Mouse (Mus musculus): ENCODE measurements around the gene Zfp526. TPM values are rescaled to one million over a fixed set of nuclear protein-coding genes. Genes with fewer than 3 reads are reported as not detected.

Gene Zfp526
- total RNA-seq (2023), result 10 to 100 TPM in 1 of 2 experiments, 1 to 10 TPM in 1; 9.5 to 11.0 TPM

DNA sequence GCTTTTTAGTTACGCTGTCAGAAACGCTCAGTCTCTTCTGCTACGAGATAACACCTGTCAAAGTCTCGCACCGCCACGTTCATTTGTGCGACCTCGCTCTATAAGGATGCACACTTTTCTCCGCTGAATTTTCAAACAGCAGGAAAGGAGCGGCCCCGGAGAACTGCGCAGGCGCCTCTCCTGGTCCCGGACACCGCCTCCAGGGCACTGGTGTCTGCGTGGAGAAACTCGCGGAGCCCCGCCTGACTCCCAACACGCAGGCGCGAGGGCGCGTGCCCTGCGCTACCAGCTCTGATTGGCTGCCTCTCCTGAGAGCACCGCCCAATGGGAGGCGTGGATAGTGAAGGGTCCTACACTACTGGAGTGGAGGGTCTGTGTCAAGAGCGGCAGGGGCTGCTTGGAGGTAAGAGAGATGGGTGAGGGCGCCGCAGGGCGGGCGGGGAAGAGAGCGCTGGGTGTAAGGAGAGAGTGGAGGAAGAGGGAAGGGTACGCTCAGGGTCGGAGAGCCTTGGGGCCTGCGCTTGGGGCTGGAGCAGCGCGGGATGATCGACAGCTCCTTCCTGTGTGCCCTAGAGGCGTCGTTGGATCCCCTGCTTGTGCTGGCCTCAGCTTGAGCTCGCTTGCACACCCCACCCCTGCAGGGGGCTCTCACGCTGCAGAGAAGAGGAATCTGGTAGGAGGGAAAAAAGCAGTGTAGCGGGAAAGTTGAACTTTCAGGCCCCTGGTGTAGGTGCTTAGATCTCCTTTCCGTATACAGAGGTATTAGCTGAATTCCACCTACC, at the start of gene Zfp526:
Gene Zfp526 (plus strand): TSS at position 324 of the 782 bp plus-strand sequence.

DNA sequence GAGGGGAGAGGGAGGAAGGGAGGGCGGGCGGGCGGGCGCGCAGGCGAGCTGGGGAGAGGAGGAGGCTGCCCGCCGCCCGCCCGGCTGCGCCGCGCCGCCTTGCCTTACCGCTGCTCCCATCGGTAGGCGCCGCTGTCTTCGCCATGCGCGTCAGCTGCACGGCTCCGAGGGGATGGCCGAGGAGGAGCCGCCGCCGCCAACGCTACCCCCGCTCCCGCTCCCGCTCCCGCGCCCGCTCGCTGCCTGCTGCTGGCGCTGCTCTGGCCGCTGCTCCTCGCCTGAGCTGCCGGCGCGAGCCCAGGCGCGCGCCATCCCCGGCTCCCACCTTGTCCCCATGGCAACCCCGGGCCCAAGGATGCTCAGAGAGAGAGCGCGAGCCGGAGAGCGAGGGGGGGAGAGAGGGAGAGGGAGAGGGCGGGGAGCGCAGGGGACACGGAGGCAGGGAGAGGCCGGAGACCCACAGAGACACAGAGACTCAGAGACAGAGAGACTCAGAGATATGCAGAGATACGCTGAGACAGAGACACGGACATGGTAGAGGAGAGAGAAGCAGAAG, 41.5 kb upstream of the Zfp526 start, which contains the start of gene Pou2f2:
Gene Pou2f2 (minus strand): TSS at position 121 of the 556 bp plus-strand sequence.

DNA sequence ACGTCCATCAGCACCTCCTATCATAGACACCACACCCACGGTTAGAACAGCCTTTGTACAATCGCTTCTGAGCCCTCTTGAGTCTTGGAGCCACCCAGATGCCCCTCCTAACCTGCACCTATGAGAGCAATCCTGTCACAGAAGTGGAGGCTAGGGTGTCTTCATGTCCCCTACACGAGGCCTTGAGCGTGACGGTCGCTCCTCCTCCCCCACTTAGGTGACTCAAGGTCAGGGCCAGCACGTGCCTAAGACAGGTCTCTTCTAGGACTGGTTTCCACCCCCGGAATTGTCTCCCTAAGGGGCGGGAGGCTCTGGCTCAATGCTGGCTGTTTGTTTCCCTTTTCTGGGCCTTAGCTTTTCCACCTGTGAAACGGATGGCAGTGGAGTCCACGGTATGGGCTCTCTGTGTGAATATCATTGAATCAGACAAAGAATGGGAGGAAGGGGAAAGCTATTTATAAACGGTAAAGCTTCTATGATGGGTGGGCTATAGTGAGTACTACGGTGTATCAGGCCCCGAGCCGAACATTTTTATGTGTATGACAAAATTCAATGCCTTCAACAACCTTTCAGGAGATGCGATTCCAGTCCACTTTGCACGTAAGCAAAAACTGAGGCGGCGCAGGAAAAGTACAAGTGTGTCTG, 646 bp upstream of the Zfp526 start, which contains the start of gene Dedd2:
Gene Dedd2 (minus strand): TSS at position 159 of the 645 bp plus-strand sequence.

DNA sequence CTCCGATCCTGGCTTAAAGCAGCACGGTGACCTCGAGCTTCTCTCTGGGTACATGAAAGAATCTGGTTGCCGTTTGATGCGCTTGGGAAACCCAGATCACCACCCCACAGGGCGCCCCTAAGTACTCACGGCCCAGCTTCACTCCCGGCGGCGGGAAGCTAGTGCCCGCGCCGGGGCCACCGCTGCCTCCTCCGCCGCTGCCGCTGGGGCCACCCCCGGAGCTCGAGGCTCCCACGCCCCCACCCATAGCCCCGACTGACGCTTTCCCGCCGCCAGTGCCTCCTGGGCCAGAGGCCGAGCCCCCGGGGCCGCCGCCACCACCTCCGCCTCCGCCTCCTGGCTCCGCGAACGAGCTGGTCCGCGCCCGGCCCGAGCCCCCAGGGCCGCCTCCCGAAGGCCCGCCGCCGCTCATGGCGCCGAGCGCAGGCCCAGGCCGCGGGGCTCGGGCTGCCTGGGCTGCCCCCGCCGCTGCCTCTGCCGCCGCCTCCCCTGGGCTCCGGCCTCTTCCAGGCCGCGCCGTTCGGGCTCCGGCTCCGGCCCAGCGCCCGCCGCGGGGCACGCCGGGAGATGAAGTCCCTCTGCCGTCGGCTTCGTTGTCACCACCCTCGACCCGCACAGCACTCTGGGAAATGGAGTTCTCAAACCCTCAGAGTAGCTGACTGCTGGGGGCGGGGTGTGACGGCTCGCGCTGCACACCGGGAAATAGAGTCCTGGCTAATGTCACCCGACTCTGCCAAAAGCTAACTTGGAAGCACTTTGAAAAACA, 16.2 kb downstream of the Zfp526 start, which contains the start of gene Gsk3a:
Gene Gsk3a (minus strand): TSS at position 603 of the 766 bp plus-strand sequence.

DNA sequence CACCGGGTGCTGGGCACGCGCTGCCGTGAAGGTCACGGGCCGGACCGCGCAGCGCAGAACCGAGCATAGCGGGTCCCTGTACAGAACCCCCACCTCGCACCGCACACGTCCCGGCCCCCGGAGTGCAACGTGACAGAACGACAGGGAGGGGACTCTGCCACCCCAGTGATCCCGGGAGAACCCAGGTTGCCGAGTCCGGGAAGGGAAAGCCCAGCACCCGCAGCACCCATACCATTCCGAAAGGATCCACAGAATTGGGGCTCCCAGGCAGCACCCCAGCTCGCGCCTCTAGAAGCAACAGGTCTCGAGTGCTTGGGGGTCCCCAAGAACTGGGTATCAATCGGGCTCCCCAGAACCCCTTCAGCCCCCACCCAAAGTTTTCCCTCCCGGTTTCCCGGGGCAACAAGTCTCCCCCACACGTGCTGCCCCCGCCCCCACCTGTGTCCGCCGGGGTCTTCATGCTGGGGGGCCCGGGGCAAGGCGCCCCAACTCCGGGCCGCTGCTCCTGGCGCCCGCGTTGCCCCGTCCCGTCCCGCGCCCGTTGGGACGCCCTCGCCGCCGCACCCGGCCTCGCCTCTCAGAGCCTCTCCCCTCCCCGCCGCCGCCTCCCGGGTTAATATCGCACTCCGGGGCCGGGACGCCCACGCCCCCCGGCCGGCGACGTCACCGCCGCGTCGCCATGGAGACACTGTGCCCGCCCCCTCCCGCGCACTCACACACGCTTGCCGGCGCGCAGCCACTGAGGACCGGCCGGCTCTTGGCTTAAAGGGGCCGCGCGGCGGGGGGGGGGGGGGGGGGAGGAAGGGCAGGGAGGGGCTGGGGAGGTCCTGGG, 29.1 kb downstream of the Zfp526 start, which contains the start of gene Erf:
Gene Erf (minus strand): TSS at position 621 of the 832 bp plus-strand sequence.

DNA sequence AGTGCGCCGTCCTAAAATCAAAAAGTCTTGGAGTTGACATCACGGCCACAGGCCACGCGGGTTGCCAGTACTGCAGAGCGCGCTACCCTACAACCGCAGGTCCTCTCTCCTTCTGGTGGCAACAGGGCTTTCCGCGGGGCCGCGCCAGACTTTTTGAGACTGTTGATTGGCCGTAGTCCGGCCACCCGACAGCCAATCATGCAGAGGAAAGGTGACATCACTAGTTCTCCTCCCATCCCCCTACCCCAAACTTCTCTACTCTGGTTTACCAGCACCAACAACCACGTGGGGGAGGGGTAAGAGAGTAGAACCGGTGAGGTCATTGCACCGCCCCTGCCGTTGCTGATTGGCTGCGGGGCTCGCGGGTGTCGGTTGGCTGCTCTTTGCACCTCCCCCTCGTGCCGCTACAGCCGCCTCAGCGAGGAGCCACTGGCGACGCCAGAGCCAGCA, 46.1 kb downstream of the Zfp526 start, which contains the start of gene Cic:
Gene Cic (plus strand): TSS at position 404 of the 450 bp plus-strand sequence.

Other genes with a start within 250 kb of the Zfp526 start
- 100 to 1,000 TPM; 126 to 160 TPM for gene Rabac1, start 248.7 kb upstream of the Zfp526 start, total RNA-seq (2023)
- 100 to 1,000 TPM; 196 to 231 TPM for gene Atp1a3, start 215.5 kb upstream of the Zfp526 start, total RNA-seq (2023)
- 1 to 10 TPM; 3.5 to 3.7 TPM for gene Grik5, start 149.1 kb upstream of the Zfp526 start, total RNA-seq (2023)
- gene Zfp574, start 148.9 kb upstream of the Zfp526 start, total RNA-seq (2023), result 10 to 100 TPM; 12.7 to 14.1 TPM
- gene Pou2f2, start 41.7 kb upstream of the Zfp526 start, total RNA-seq (2023), result 10 to 100 TPM; 11.7 to 17.2 TPM
- gene Dedd2, start 810 bp upstream of the Zfp526 start, total RNA-seq (2023), result 100 to 1,000 TPM; 131 to 137 TPM
- 10 to 100 TPM; 84.5 to 86.1 TPM for gene Gsk3a, start 16.4 kb downstream of the Zfp526 start, total RNA-seq (2023)
- 10 to 100 TPM; 10.1 to 12.8 TPM for gene Erf, start 29.3 kb downstream of the Zfp526 start, total RNA-seq (2023)
- gene Cic, start 46.3 kb downstream of the Zfp526 start, total RNA-seq (2023), result 100 to 1,000 TPM; 185 to 219 TPM
- 10 to 100 TPM in 1 of 2 experiments, 1 to 10 TPM in 1; 8.1 to 12.4 TPM for gene Pafah1b3, start 76.6 kb downstream of the Zfp526 start, total RNA-seq (2023)
- gene Prr19, start 80.0 kb downstream of the Zfp526 start, total RNA-seq (2023), result not detected
- gene Tmem145, start 84.7 kb downstream of the Zfp526 start, total RNA-seq (2023), result not detected
- 1 to 10 TPM; 2.3 to 3.3 TPM for gene Megf8, start 95.7 kb downstream of the Zfp526 start, total RNA-seq (2023)
- not detected for gene Cnfn, start 148.3 kb downstream of the Zfp526 start, total RNA-seq (2023)
- gene Lipe, start 177.3 kb downstream of the Zfp526 start, total RNA-seq (2023), result 10 to 100 TPM; 39.6 to 45.4 TPM
- not detected for gene Cxcl17, start 191.5 kb downstream of the Zfp526 start, total RNA-seq (2023)

Measured in neutrophil, adult 59 days (primary cell).